Mouse (Mus musculus) gastrocnemius, adult 2 months (tissue): ENCODE results near the gene Ddx58. TPM values are rescaled to one million over a fixed set of nuclear protein-coding genes. Genes with fewer than 3 reads are reported as not detected.

Source experiments
- DNase-seq: peaks from one replicate; pipeline ENCODE4 v3.0.0; 2022
- H3K27ac ChIP-seq: fragments of 200-600 bp; 2 replicates; pipeline ENCODE4 v1.8.1; 2022; ENCODE audit warnings: mild to moderate bottlenecking
- H3K4me3 ChIP-seq: fragments of 200-600 bp; 2 replicates; pipeline ENCODE4 v1.8.1; 2022; ENCODE audit warnings: mild to moderate bottlenecking, moderate library complexity
- CTCF ChIP-seq: fragments of 200-600 bp; IDR thresholded peaks from 2 replicates; pipeline ENCODE4 v1.8.1; 2022; ENCODE audit warnings: antibody characterized with exemption, mild to moderate bottlenecking, moderate library complexity
- intact Hi-C: fragments of 180-260 bp; cut with DNase I; formaldehyde crosslinking; loops from one replicate; pipeline ENCODE4 v1.15.1; 2025
- total RNA-seq, 2 experiments: library from RNA; stranded (reverse); gene quantifications; 2 replicates each; pipeline ENCODE4 v1.2.3; 2021

Ddx58 gene
- total RNA-seq, 2 experiments from 2014 or later, result 2.4 to 3.0 TPM

DNA sequence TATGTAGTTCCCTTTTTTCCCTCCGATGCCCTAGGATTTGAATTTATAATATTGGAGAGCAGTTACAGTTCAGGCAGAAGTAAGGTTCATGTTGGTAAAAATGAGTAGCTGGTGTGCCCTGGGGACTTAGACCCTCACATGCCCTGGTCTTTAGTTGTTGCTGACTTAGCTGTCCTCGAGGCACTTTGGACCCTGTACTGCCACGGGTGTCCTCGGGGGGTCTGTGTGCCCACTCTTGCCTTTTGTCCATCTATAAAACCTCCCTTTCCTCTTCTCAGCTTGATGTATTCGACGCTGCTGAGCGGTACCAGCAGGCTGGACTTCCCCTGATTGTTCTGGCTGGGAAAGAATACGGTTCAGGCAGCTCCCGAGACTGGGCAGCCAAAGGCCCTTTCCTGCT lies 46.2 kb downstream of the Ddx58 start:
- DNase-seq, result no peak
- TF ChIP-seq CTCF, result no peak
- intact Hi-C loops, result no loop called here
- Histone ChIP-seq H3K4me3 (no peak overlapping the region), H3K27ac (no peak overlapping the region)

DNA sequence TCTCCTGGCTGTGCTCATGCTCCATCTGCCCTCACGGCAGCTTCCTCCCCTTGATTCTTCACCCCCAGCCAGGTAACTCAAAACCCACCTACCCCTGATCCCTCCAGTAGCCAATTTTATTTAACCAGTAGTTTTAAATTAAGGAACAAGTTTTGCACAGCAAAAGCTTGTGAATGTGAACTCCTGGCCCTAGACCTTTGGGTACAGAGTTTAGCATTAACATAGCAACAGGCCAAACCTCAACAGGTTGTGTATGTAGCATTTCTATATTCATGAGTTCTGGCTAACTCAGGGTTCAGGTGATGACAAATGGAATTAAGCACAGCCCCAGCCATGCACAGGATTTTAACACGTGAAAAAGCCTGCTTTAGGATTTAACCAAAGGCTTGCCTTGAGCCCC lies 47.4 kb downstream of the Ddx58 start:
- no peak for DNase-seq
- TF ChIP-seq CTCF, result no peak
- no peak overlapping the region for H3K4me3 ChIP-seq
- intact Hi-C loops, result no loop called here
- no peak overlapping the region for H3K27ac ChIP-seq

GRCm38 (mm10) chr4:40187956-40188355 lies 51.7 kb downstream of the Ddx58 start:
- DNase-seq, result no peak
- TF ChIP-seq CTCF, result no peak
- intact Hi-C loops, result no loop called here
- no peak overlapping the region for H3K4me3 ChIP-seq
- no peak overlapping the region for H3K27ac ChIP-seq

- TF ChIP-seq CTCF, result no peak
- no peak for DNase-seq
- intact Hi-C loops, result no loop called here
- Histone ChIP-seq H3K27ac (no peak overlapping the region), H3K4me3 (no peak overlapping the region)
Observed at GRCm38 (mm10) chr4:40184470-40184869, 55.2 kb downstream of the Ddx58 start.

DNA sequence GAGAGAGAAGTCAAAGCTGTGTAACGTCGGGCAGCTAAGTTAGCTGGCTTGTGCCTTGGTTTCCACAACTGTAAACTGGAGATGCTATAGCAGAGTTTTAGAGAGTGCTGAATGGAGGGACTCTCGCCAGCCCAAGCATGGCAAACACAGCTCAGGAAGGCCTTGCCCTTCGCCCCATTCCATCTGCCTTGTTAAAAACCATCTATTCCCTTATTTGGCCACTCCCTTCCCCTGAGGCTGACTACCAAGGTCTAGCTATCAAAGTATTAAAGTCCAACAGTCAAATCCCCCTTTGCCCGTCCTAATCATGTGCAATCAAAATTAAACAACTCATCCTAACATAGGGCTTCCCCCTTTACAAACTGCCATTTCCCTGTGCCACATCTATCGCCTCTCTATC lies 55.8 kb downstream of the Ddx58 start:
- DNase-seq, result no peak
- no peak overlapping the region for H3K27ac ChIP-seq
- TF ChIP-seq CTCF, result no peak
- no peak overlapping the region for H3K4me3 ChIP-seq
- intact Hi-C loops, result loop anchor here (1.0 to 2.0 kb wide), 2 partner anchors 49 to 102 kb away; no protein-coding TSS in a partner anchor

DNA sequence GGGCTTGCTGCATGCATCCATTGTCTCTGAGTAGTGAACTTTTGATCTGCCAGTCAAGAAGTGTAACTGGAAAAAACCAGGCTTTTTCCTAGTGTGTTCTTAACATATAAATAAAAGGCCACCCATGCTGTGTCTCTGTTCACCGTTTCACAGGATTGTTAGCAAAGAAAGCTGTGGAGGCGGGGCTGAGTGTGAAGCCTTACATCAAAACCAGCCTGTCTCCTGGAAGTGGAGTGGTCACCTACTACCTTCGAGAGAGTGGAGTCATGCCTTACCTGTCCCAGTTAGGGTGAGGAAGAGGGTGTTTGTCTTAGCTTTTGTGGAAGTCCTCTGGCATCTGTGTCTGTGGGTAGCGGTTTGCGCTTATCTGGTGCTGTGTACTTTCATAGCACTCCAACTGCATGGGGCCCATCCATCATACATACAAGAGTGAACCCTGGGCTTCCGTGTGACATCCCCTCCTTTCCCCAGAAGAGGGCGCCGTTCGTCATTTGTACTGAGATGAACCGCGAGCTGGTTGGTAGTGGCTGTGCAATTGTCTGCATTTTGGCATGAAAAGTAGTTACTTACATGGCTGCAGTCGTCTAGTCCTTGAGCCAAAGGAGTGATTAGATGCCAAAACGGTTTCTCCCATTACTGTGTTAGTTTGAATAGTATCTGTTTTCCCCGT lies 56.8 kb downstream of the Ddx58 start:
- peak; percentile 77 for TF ChIP-seq CTCF
- intact Hi-C loops, result loop anchor here (1.0 to 2.0 kb wide), 2 partner anchors 48 to 103 kb away; no protein-coding TSS in a partner anchor

DNA sequence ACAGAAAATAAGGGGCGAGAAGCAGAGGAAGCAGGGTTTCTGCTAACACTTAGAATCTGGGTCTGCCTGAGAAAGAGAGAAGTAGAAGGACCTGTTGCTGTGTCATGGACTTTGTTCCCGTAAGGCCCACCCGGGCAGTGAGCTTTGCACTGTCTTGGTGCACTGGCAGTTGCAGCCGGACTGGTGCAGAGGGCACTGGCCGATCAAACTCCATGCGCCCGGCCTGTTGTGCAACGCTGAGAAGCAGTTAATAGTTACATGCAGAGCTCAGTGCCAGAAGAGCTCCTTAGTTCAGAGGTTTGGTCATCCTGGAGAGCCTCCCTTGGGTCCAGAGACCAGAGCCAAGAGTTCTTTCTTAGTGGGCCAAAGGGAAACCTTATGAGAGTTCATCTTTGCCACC lies 57.9 kb downstream of the Ddx58 start:
- Histone ChIP-seq H3K27ac (no peak overlapping the region), H3K4me3 (no peak overlapping the region)
- TF ChIP-seq CTCF, result no peak
- no peak for DNase-seq
- intact Hi-C loops, result loop anchor here (2.0 kb wide), 1 partner anchor 47 kb away; no protein-coding TSS in a partner anchor

More for the DNA sequence above, 56.8 kb downstream of the Ddx58 start:
- Histone ChIP-seq H3K4me3 (no peak overlapping the region), H3K27ac (no peak overlapping the region)
- peak; percentile 67 for DNase-seq

DNA sequence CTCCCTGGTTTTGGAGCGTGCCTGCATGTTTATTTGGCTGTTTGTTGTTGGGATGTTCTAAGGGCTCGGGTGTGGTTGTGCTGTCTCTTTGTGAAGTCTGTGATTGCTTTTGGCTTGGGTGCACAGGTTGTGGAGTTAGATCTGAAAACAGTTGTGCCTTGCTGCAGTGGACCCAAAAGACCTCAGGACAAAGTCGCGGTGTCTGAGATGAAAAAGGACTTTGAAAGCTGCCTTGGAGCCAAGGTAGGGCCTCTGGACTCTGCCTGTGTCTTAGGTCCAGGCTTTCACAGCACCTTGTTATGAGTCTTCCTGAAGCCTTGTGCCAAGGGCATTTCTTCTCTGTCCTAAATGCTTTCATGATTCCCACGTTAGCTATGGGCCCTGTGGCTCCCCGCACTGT lies 59.6 kb downstream of the Ddx58 start:
- DNase-seq, result no peak
- intact Hi-C loops, result no loop called here
- TF ChIP-seq CTCF, result no peak
- Histone ChIP-seq H3K27ac (no peak overlapping the region), H3K4me3 (no peak overlapping the region)

- Histone ChIP-seq H3K4me3 (no peak overlapping the region), H3K27ac (no peak overlapping the region)
- DNase-seq, result no peak
- intact Hi-C loops, result no loop called here
- TF ChIP-seq CTCF, result no peak
Observed at GRCm38 (mm10) chr4:40178584-40178983, 61.0 kb downstream of the Ddx58 start.

- no peak for DNase-seq
- H3K27ac ChIP-seq, result no peak overlapping the region
Observed at GRCm38 (mm10) chr4:40174321-40174720, 65.3 kb downstream of the Ddx58 start.

GRCm38 (mm10) chr4:40172336-40172735 lies 67.3 kb downstream of the Ddx58 start:
- intact Hi-C loops, result no loop called here
- TF ChIP-seq CTCF, result no peak
- Histone ChIP-seq H3K27ac (no peak overlapping the region), H3K4me3 (no peak overlapping the region)
- no peak for DNase-seq

More at GRCm38 (mm10) chr4:40174321-40174720, 65.3 kb downstream of the Ddx58 start:
- intact Hi-C loops, result no loop called here
- TF ChIP-seq CTCF, result no peak
- no peak overlapping the region for H3K4me3 ChIP-seq

- DNase-seq, result no peak
- no peak for TF ChIP-seq CTCF
- intact Hi-C loops, result no loop called here
- Histone ChIP-seq H3K4me3 (no peak overlapping the region), H3K27ac (no peak overlapping the region)
Observed at GRCm38 (mm10) chr4:40171477-40171876, 68.2 kb downstream of the Ddx58 start.

GRCm38 (mm10) chr4:40163646-40164045 lies 76.0 kb downstream of the Ddx58 start:
- Histone ChIP-seq H3K27ac (no peak overlapping the region), H3K4me3 (no peak overlapping the region)
- intact Hi-C loops, result no loop called here
- TF ChIP-seq CTCF, result no peak
- DNase-seq, result no peak
